Mouse (Mus musculus) ovary, postnatal 36 days (tissue): ENCODE measurements at regions not wholly inside any gene's neighbourhood (a gene's known extent, or its start where the extent isn't known, plus 50 kb on each side); places are given as distances from the start of the nearest gene placed in this dataset.

ENCODE experiments used
- DNase-seq: peaks from one replicate; pipeline ENCODE4 v3.0.0; 2022; ENCODE audit warnings: low spot score, mixed read lengths

GRCm38 (mm10) chr7:136433699-136434098 is 460.7 kb upstream of the Mgmt start:
- DNase-seq = no peak

- no peak for DNase-seq
Measured at GRCm38 (mm10) chr7:136434510-136434909, 459.9 kb upstream of the Mgmt start.

- DNase-seq = no peak
Measured at GRCm38 (mm10) chr7:136443436-136443835, 451.0 kb upstream of the Mgmt start.

GRCm38 (mm10) chr7:136445091-136445490 is 449.3 kb upstream of the Mgmt start:
- DNase-seq = no peak

GRCm38 (mm10) chr7:136449286-136449685 is 445.1 kb upstream of the Mgmt start:
- no peak for DNase-seq

- no peak for DNase-seq
Measured at GRCm38 (mm10) chr7:136451672-136452361, 442.6 kb upstream of the Mgmt start.

- no peak for DNase-seq
Measured at GRCm38 (mm10) chr7:136452561-136452960, 441.9 kb upstream of the Mgmt start.

- no peak for DNase-seq
Measured at GRCm38 (mm10) chr7:136457171-136457570, 437.2 kb upstream of the Mgmt start.

GRCm38 (mm10) chr7:136457867-136458448 is 436.5 kb upstream of the Mgmt start:
- DNase-seq = no peak

- no peak for DNase-seq
Measured at GRCm38 (mm10) chr7:136477135-136477534, 417.3 kb upstream of the Mgmt start.

GRCm38 (mm10) chr7:136480641-136481202 is 413.7 kb upstream of the Mgmt start:
- DNase-seq = no peak

- no peak for DNase-seq
Measured at GRCm38 (mm10) chr7:136483237-136483636, 411.2 kb upstream of the Mgmt start.

GRCm38 (mm10) chr7:136487556-136487955 is 406.9 kb upstream of the Mgmt start:
- no peak for DNase-seq

GRCm38 (mm10) chr7:136494862-136495261 is 399.6 kb upstream of the Mgmt start:
- DNase-seq = no peak

GRCm38 (mm10) chr7:136496335-136497242 is 397.8 kb upstream of the Mgmt start:
- no peak for DNase-seq

- DNase-seq = no peak
Measured at GRCm38 (mm10) chr7:136500059-136500458, 394.4 kb upstream of the Mgmt start.

- no peak for DNase-seq
Measured at GRCm38 (mm10) chr7:136501094-136501493, 393.3 kb upstream of the Mgmt start.

- peak; percentile 15 for DNase-seq
Measured at GRCm38 (mm10) chr7:136501855-136502847, 392.3 kb upstream of the Mgmt start.

GRCm38 (mm10) chr7:136511389-136511788 is 383.0 kb upstream of the Mgmt start:
- DNase-seq = no peak

- no peak for DNase-seq
Measured at GRCm38 (mm10) chr7:136515376-136515775, 379.0 kb upstream of the Mgmt start.

GRCm38 (mm10) chr7:136525821-136526220 is 368.6 kb upstream of the Mgmt start:
- no peak for DNase-seq
